Mouse (Mus musculus): ENCODE measurements at regions not wholly inside any gene's neighbourhood (a gene's known extent, or its start where the extent isn't known, plus 50 kb on each side); places are given as distances from the start of the nearest gene placed in this dataset.
"Not testable (repeated sequence)": the region's sequence is repeated elsewhere in the genome, so short reads cannot be mapped to it uniquely, and the experiment has no call there.

- DNase-seq (ENCODE audit: low spot score in 2 of 2), result no peak
These were observed 299.6 kb downstream of the Chl1 start for GRCm38 (mm10) chr6:103809986-103810341.

GRCm38 (mm10) chr6:103810342-103811001 lies 300.1 kb downstream of the Chl1 start:
- DNase-seq (ENCODE audit: low spot score in 2 of 2), result no peak

- DNase-seq (ENCODE audit: low spot score in 2 of 2), result not testable (repeated sequence)
These were observed 306.0 kb downstream of the Chl1 start for GRCm38 (mm10) chr6:103816396-103816795.

GRCm38 (mm10) chr6:103826042-103826441 lies 315.7 kb downstream of the Chl1 start:
- DNase-seq (ENCODE audit: low spot score in 2 of 2), result no peak

GRCm38 (mm10) chr6:103827623-103828022 lies 317.2 kb downstream of the Chl1 start:
- DNase-seq (ENCODE audit: low spot score in 2 of 2), result no peak

GRCm38 (mm10) chr6:103828866-103829265 lies 318.5 kb downstream of the Chl1 start:
- no peak for DNase-seq (ENCODE audit: low spot score in 2 of 2)

- no peak for DNase-seq (ENCODE audit: low spot score in 2 of 2)
These were observed 321.9 kb downstream of the Chl1 start for GRCm38 (mm10) chr6:103832301-103832700.

GRCm38 (mm10) chr6:103832808-103833207 lies 322.4 kb downstream of the Chl1 start:
- DNase-seq (ENCODE audit: low spot score in 2 of 2), result no peak

GRCm38 (mm10) chr6:103833501-103834132 lies 323.2 kb downstream of the Chl1 start:
- peak in 1 of 2 experiments; percentile 40 for DNase-seq (ENCODE audit: low spot score in 2 of 2)

GRCm38 (mm10) chr6:103834726-103835229 lies 324.4 kb downstream of the Chl1 start:
- DNase-seq (ENCODE audit: low spot score in 2 of 2), result no peak

- DNase-seq (ENCODE audit: low spot score in 2 of 2), result no peak
These were observed 349.4 kb downstream of the Chl1 start for GRCm38 (mm10) chr6:103859787-103860186.

GRCm38 (mm10) chr6:103893455-103893854 lies 383.1 kb downstream of the Chl1 start:
- no peak for DNase-seq (ENCODE audit: low spot score in 2 of 2)

GRCm38 (mm10) chr6:103924504-103924903 lies 414.1 kb downstream of the Chl1 start:
- DNase-seq (ENCODE audit: low spot score in 2 of 2), result no peak

- DNase-seq (ENCODE audit: low spot score in 2 of 2), result no peak
These were observed 416.7 kb downstream of the Chl1 start for GRCm38 (mm10) chr6:103927094-103927493.

- DNase-seq (ENCODE audit: low spot score in 2 of 2), result no peak
These were observed 430.0 kb downstream of the Chl1 start for GRCm38 (mm10) chr6:103940345-103940744.

GRCm38 (mm10) chr6:103944361-103944760 lies 434.0 kb downstream of the Chl1 start:
- DNase-seq (ENCODE audit: low spot score in 2 of 2), result no peak

- DNase-seq (ENCODE audit: low spot score in 2 of 2), result no peak
These were observed 437.1 kb downstream of the Chl1 start for GRCm38 (mm10) chr6:103947474-103947873.

GRCm38 (mm10) chr6:103953134-103953771 lies 442.9 kb downstream of the Chl1 start:
- DNase-seq (ENCODE audit: low spot score in 2 of 2), result no peak

GRCm38 (mm10) chr6:103959002-103959401 lies 448.6 kb downstream of the Chl1 start:
- no peak for DNase-seq (ENCODE audit: low spot score in 2 of 2)

- DNase-seq (ENCODE audit: low spot score in 2 of 2), result no peak
These were observed 457.5 kb downstream of the Chl1 start for GRCm38 (mm10) chr6:103967811-103968420.

GRCm38 (mm10) chr6:103999186-103999585 lies 488.8 kb downstream of the Chl1 start:
- no peak for DNase-seq (ENCODE audit: low spot score in 2 of 2)

- peak in 1 of 2 experiments; percentile 40 for DNase-seq (ENCODE audit: low spot score in 2 of 2)
These were observed 464.0 kb upstream of the Cntn6 start for GRCm38 (mm10) chr6:104028439-104029091.
